Mouse (Mus musculus) megakaryocyte, embryonic 14.5 days (primary cell): ENCODE results near the gene Grin2d.

Source experiments
- FLI1 ChIP-seq: IDR thresholded peaks from 2 replicates; pipeline ENCODE4 v1.6.1; 2012; ENCODE audit warnings: low read length, inconsistent platforms, mixed read lengths
- GATA1 ChIP-seq: IDR thresholded peaks from 3 replicates; pipeline ENCODE4 v1.6.1; 2012; ENCODE audit warnings: mixed read lengths, low read length, inconsistent platforms, borderline replicate concordance

DNA sequence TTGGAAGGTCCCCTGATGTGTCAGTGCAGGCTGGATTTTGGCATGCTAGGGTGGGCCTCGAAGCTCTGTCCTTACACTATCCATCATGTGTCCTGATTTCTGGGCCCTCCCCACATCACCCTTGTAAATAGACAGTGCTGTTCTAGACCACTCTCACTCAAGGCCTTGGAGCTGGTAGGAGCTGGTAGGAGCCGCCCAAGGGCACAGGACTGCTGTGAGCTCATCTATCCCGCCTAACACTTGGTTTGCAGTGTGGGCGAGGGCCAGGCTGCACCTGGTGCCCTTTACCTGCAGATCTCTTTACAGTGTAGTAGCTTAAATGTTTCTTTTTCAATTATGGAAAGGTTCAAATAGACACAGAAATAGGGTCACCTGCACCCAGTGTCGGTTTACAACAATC, 36.8 kb upstream of the Grin2d start:
- TF ChIP-seq GATA1 (no peak), FLI1 (no peak)
